Mouse (Mus musculus): ENCODE measurements around the gene Gstm1.

Gstm1 gene

DNA sequence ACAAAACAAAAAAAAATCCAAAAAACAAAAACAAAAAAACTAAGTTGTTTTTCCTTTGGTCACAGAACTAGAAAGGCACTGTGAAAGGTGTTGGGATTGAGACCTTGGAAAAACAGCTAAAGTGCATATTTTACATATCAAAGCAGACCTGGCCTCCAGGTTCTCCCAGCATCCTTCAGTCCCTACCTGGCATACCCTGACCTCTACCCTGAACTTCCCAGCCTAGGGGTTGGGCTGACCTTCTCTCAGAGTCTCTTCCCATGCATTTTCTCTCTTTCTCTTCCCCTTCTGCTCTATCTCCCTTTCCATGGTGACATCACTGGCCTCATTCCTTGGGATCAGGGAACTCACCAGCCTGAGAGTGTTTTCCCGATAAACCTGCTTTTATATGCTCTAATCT, 52.2 kb downstream of the Gstm1 start:
- DNase-seq (ENCODE audit: low spot score in 2 of 2), result no peak

- DNase-seq (ENCODE audit: low spot score in 2 of 2), result no peak
These were observed 53.0 kb downstream of the Gstm1 start for GRCm38 (mm10) chr3:107964656-107965308.

GRCm38 (mm10) chr3:107964026-107964425, 53.7 kb downstream of the Gstm1 start:
- DNase-seq (ENCODE audit: low spot score in 2 of 2), result no peak
